Mouse (Mus musculus): ENCODE data around the gene Sfpq.

- TF ChIP-seq POLR2A (IDR thresholded peaks at IDR 0.05; ENCODE audit: low read depth, low read length): peak; percentile 99
- TF ChIP-seq CTCF (IDR thresholded peaks at IDR 0.05; ENCODE audit: extremely low read depth, insufficient read depth, insufficient read length, insufficient replicate concordance): no peak
Observed at GRCm38 (mm10) chr4:127021151-127021945, at the start of gene Sfpq.
